Mouse (Mus musculus): Measurements from ENCODE around the gene Naip1. TPM values are rescaled to one million over a fixed set of nuclear protein-coding genes. Genes with fewer than 3 reads are reported as not detected.
A peak's percentile ranks its signal among the peaks of the same experiment; 100 is the strongest.
"Not testable (repeated sequence)": the region's sequence is repeated elsewhere in the genome, so short reads cannot be mapped to it uniquely, and the experiment has no call there.

Naip1 gene
- polyA plus RNA-seq, 1 experiment, result 0.17 TPM

DNA sequence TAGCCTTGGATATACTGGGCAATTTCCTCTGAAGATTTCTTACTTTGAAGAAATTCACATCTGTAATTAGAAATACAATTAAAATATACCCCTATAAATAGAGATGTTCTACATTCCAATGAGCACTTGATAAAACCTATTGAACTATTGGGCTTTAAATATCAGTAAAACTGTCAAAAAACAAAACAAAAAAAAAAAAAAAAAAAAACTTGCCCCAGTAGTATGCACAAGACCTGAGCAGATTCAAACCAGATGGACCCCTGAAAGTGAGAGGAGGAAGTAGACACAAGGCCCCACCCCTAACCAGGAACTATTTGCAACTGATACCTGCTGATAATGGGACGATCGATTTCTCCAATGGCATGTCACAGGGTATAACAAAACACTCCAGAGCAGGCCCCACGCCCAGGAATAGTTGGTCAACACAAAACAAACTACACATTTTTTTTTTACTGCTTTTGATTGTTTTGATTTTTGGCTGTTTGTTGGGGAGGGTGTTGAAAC is 15.3 kb downstream of the Naip1 start:
- TF ChIP-seq CTCF (conservative IDR thresholded peaks at IDR 0.05; ENCODE audit: insufficient read depth, insufficient read length, low read depth, low read length) (no peak), POLR2A (IDR thresholded peaks at IDR 0.05; ENCODE audit: low read depth, low read length) (no peak)
- no peak overlapping the region for H3K4me3 ChIP-seq (ENCODE audit: insufficient read depth, low read depth, low read length)
- no peaks in the 10 kb centered on the region for H3K4me1 ChIP-seq (ENCODE audit: control insufficient read depth, insufficient read depth, low read length)
- no peak for DNase-seq
- 65% methylated on average over 3 of the region's 3 CpGs for WGBS
- H3K27me3 ChIP-seq (replicated peaks; ENCODE audit: control insufficient read depth, insufficient read depth, low read length), result no peaks in the 10 kb centered on the region
- no peaks in the 10 kb centered on the region for H3K36me3 ChIP-seq (ENCODE audit: control insufficient read depth, insufficient read depth, low read length)
- H3K27ac ChIP-seq (ENCODE audit: insufficient read depth, low read depth, low read length), result no peak overlapping the region

- not testable (repeated sequence) for H3K4me3 ChIP-seq (ENCODE audit: insufficient read depth, low read depth, low read length); H3K4me1 ChIP-seq (ENCODE audit: control insufficient read depth, insufficient read depth, low read length); DNase-seq; H3K27me3 ChIP-seq (replicated peaks; ENCODE audit: control insufficient read depth, insufficient read depth, low read length); H3K36me3 ChIP-seq (ENCODE audit: control insufficient read depth, insufficient read depth, low read length); H3K27ac ChIP-seq (ENCODE audit: insufficient read depth, low read depth, low read length)
- 88% methylated on average over 1 of the region's 1 CpGs for WGBS
These were observed 16.0 kb downstream of the Naip1 start for GRCm38 (mm10) chr13:100436556-100437163.

DNA sequence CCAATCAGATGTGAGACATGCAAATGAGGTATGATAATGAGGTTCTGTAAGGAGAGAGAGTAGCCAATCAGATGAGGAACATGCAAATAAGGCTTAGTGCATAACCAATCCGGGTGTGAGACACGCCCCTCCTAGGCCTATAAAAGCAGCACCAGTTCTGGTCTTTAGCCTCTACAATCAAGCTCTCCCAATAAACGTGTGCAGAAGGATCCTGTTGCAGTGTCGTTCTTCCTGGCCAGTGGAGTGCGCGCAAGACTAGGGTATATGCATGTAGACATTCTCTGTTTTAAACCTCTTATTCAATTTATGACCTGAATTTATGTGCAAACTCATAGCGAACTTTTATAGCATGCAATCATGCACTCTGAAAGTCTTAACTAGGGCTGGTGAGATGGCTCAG is 32.7 kb downstream of the Naip1 start:
- 86% methylated on average over 7 of the region's 7 CpGs for WGBS
- H3K4me3 ChIP-seq (ENCODE audit: insufficient read depth, low read depth, low read length); H3K27me3 ChIP-seq (replicated peaks; ENCODE audit: control insufficient read depth, insufficient read depth, low read length); H3K27ac ChIP-seq (ENCODE audit: insufficient read depth, low read depth, low read length); DNase-seq; H3K36me3 ChIP-seq (ENCODE audit: control insufficient read depth, insufficient read depth, low read length); H3K4me1 ChIP-seq (ENCODE audit: control insufficient read depth, insufficient read depth, low read length): not testable (repeated sequence)

DNA sequence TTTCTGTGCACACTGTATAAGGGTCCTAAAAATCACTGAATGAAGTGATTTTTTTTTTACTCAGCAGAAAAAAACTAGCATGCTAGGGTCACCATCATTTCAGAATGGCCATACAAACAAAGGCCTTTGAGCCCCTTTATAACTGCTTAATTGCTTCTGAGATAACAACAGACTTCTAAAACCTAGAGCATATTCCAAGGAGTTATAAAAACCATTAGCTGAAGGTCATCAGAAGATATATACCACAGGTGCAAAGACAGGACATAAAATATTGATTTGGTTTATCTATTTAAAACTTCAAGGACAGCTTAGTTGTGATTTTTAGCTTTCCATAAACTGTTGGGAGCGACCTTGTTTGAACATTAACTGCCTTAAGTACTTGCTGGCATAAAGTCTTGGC is 38.2 kb downstream of the Naip1 start:
- H3K36me3 ChIP-seq (ENCODE audit: control insufficient read depth, insufficient read depth, low read length), result no peaks in the 10 kb centered on the region
- no peak overlapping the region for H3K4me3 ChIP-seq (ENCODE audit: insufficient read depth, low read depth, low read length)
- no peak for DNase-seq
- H3K27me3 ChIP-seq (replicated peaks; ENCODE audit: control insufficient read depth, insufficient read depth, low read length), result no peaks in the 10 kb centered on the region; the same call in 1 of the 2 replicates
- no peaks in the 10 kb centered on the region for H3K4me1 ChIP-seq (ENCODE audit: control insufficient read depth, insufficient read depth, low read length)
- no peak overlapping the region for H3K27ac ChIP-seq (ENCODE audit: insufficient read depth, low read depth, low read length)
- TF ChIP-seq POLR2A (IDR thresholded peaks at IDR 0.05; ENCODE audit: low read depth, low read length) (no peak), CTCF (conservative IDR thresholded peaks at IDR 0.05; ENCODE audit: insufficient read depth, insufficient read length, low read depth, low read length) (no peak)
- 56% methylated on average over 1 of the region's 1 CpGs for WGBS

- H3K4me3 ChIP-seq (ENCODE audit: insufficient read depth, low read depth, low read length), result no peak overlapping the region
- no peaks in the 10 kb centered on the region for H3K36me3 ChIP-seq (ENCODE audit: control insufficient read depth, insufficient read depth, low read length)
- 76% methylated on average over 4 of the region's 4 CpGs for WGBS
- no peak for DNase-seq
- H3K27ac ChIP-seq (ENCODE audit: insufficient read depth, low read depth, low read length), result no peak overlapping the region
- TF ChIP-seq POLR2A (IDR thresholded peaks at IDR 0.05; ENCODE audit: low read depth, low read length) (no peak), CTCF (conservative IDR thresholded peaks at IDR 0.05; ENCODE audit: insufficient read depth, insufficient read length, low read depth, low read length) (no peak)
- no peaks in the 10 kb centered on the region for H3K4me1 ChIP-seq (ENCODE audit: control insufficient read depth, insufficient read depth, low read length)
- H3K27me3 ChIP-seq (replicated peaks; ENCODE audit: control insufficient read depth, insufficient read depth, low read length), result no peaks in the 10 kb centered on the region; the same call in 1 of the 2 replicates
These were observed 42.8 kb downstream of the Naip1 start for GRCm38 (mm10) chr13:100409825-100410224.

GRCm38 (mm10) chr13:100409181-100409580 is 43.5 kb downstream of the Naip1 start:
- WGBS, result 68% methylated on average over 5 of the region's 5 CpGs
- H3K36me3 ChIP-seq (ENCODE audit: control insufficient read depth, insufficient read depth, low read length), result no peaks in the 10 kb centered on the region
- H3K4me3 ChIP-seq (ENCODE audit: insufficient read depth, low read depth, low read length), result no peak overlapping the region
- H3K27ac ChIP-seq (ENCODE audit: insufficient read depth, low read depth, low read length), result no peak overlapping the region
- no peaks in the 10 kb centered on the region; the same call in 1 of the 2 replicates for H3K27me3 ChIP-seq (replicated peaks; ENCODE audit: control insufficient read depth, insufficient read depth, low read length)
- DNase-seq, result no peak
- TF ChIP-seq CTCF (conservative IDR thresholded peaks at IDR 0.05; ENCODE audit: insufficient read depth, insufficient read length, low read depth, low read length), result no peak
- no peak for TF ChIP-seq POLR2A (IDR thresholded peaks at IDR 0.05; ENCODE audit: low read depth, low read length)
- no peaks in the 10 kb centered on the region for H3K4me1 ChIP-seq (ENCODE audit: control insufficient read depth, insufficient read depth, low read length)

- 80% methylated on average over 7 of the region's 7 CpGs for WGBS
- TF ChIP-seq CTCF (conservative IDR thresholded peaks at IDR 0.05; ENCODE audit: insufficient read depth, insufficient read length, low read depth, low read length), result no peak
- H3K27ac ChIP-seq (ENCODE audit: insufficient read depth, low read depth, low read length), result no peak overlapping the region
- no peaks in the 10 kb centered on the region for H3K4me1 ChIP-seq (ENCODE audit: control insufficient read depth, insufficient read depth, low read length)
- H3K4me3 ChIP-seq (ENCODE audit: insufficient read depth, low read depth, low read length), result no peak overlapping the region
- no peaks in the 10 kb centered on the region; the same call in 1 of the 2 replicates for H3K27me3 ChIP-seq (replicated peaks; ENCODE audit: control insufficient read depth, insufficient read depth, low read length)
- no peaks in the 10 kb centered on the region for H3K36me3 ChIP-seq (ENCODE audit: control insufficient read depth, insufficient read depth, low read length)
- no peak for DNase-seq
These were observed 44.4 kb downstream of the Naip1 start for GRCm38 (mm10) chr13:100408242-100408641.

GRCm38 (mm10) chr13:100402930-100403637 is 49.6 kb downstream of the Naip1 start:
- 66% methylated on average over 7 of the region's 7 CpGs for WGBS
- not testable (repeated sequence) for H3K36me3 ChIP-seq (ENCODE audit: control insufficient read depth, insufficient read depth, low read length); H3K27ac ChIP-seq (ENCODE audit: insufficient read depth, low read depth, low read length)

DNA sequence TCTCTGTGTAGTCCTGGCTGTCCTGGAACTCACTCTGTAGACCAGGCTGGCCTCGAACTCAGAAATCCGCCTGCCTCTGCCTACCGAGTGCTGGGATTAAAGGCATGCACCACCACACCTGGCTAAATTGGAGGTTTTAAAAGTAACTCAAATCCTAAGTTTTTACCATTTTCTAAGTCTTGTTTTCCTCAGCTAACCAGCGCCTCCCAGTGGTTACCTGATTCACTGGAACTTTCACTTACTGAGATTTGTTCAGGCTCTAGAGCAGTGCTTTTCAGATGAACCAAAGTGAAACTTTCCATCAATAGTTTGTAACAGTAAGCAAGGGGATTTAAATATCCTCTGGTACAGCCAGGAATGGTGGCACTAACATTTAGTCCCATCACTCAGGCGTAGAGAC is 61.6 kb downstream of the Naip1 start:
- DNase-seq, result peak; percentile 20
- H3K27ac ChIP-seq (ENCODE audit: insufficient read depth, low read depth, low read length); H3K4me1 ChIP-seq (ENCODE audit: control insufficient read depth, insufficient read depth, low read length); H3K36me3 ChIP-seq (ENCODE audit: control insufficient read depth, insufficient read depth, low read length); H3K27me3 ChIP-seq (replicated peaks; ENCODE audit: control insufficient read depth, insufficient read depth, low read length); H3K4me3 ChIP-seq (ENCODE audit: insufficient read depth, low read depth, low read length): not testable (repeated sequence)
- 25% methylated on average over 5 of the region's 5 CpGs for WGBS

More at GRCm38 (mm10) chr13:100402930-100403637, 49.6 kb downstream of the Naip1 start:
- H3K4me1 ChIP-seq (ENCODE audit: control insufficient read depth, insufficient read depth, low read length); H3K27me3 ChIP-seq (replicated peaks; ENCODE audit: control insufficient read depth, insufficient read depth, low read length); H3K4me3 ChIP-seq (ENCODE audit: insufficient read depth, low read depth, low read length); DNase-seq: not testable (repeated sequence)
